Mouse (Mus musculus) embryonic facial prominence, embryonic 11.5 days (tissue): ENCODE measurements at regions not wholly inside any gene's neighbourhood (a gene's known extent, or its start where the extent isn't known, plus 50 kb on each side); places are given as distances from the start of the nearest gene placed in this dataset.

Source experiments
- ATAC-seq: fragments of 200-750 bp; cut with Nextera tagmentation; replicated peaks from 2 replicates; pipeline ENCODE4 v1.8.0; 2017; ENCODE audit warnings: low read depth; ENCODE audit not compliant: insufficient number of reproducible peaks, low FRiP score, low TSS enrichment
- DNase-seq: peaks from one replicate; pipeline ENCODE4 v3.0.0-alpha.2; 2015; ENCODE audit warnings: low spot score
- H3K27ac ChIP-seq: fragments of 300-500 bp; sonication (generic); replicated peaks from 2 replicates; pipeline ENCODE4 v1.5.1; 2014; ENCODE audit warnings: mild to moderate bottlenecking, low read depth, low read length, control low read depth
- H3K27me3 ChIP-seq: fragments of 300-500 bp; sonication (generic); 2 replicates; pipeline ENCODE4 v1.6.1; 2014; ENCODE audit warnings: mild to moderate bottlenecking, low read length, moderate library complexity, mixed read lengths; ENCODE audit not compliant: control insufficient read depth, insufficient read depth
- H3K36me3 ChIP-seq: fragments of 300-500 bp; sonication (generic); replicated peaks from 2 replicates; pipeline ENCODE4 v1.6.1; 2014; ENCODE audit warnings: low read depth, mild to moderate bottlenecking, low read length, moderate library complexity, mixed read lengths; ENCODE audit not compliant: control insufficient read depth, insufficient read depth
- H3K4me1 ChIP-seq: fragments of 300-500 bp; sonication (generic); 2 replicates; pipeline ENCODE4 v1.6.1; 2014; ENCODE audit warnings: low read length, mixed read lengths; ENCODE audit not compliant: control insufficient read depth, insufficient read depth
- H3K4me2 ChIP-seq: fragments of 300-500 bp; sonication (generic); 2 replicates; pipeline ENCODE4 v1.6.1; 2014; ENCODE audit warnings: low read depth, mild to moderate bottlenecking, control low read depth, low read length, moderate library complexity
- H3K4me3 ChIP-seq: fragments of 300-500 bp; sonication (generic); 2 replicates; pipeline ENCODE4 v1.5.1; 2014; ENCODE audit warnings: low read depth, low read length, control low read depth
- H3K9ac ChIP-seq: fragments of 300-500 bp; sonication (generic); replicated peaks from 2 replicates; pipeline ENCODE4 v1.6.1; 2014; ENCODE audit warnings: mild to moderate bottlenecking, control low read depth, low read length
- H3K9me3 ChIP-seq: fragments of 300-500 bp; sonication (generic); replicated peaks from 2 replicates; pipeline ENCODE4 v1.6.1; 2016; ENCODE audit warnings: mild to moderate bottlenecking, low read length, inconsistent platforms, mixed read lengths; ENCODE audit not compliant: control insufficient read depth
- WGBS: fragments of 180-500 bp; shearing (Covaris S2); extraction: QIAGEN DNeasy Blood & Tissue Kit; methylation state at CpG from one replicate; pipeline ENCODE4 v1.1.7; 2014; 5-methylcytosine and 5-hydroxymethylcytosine counted together

DNA sequence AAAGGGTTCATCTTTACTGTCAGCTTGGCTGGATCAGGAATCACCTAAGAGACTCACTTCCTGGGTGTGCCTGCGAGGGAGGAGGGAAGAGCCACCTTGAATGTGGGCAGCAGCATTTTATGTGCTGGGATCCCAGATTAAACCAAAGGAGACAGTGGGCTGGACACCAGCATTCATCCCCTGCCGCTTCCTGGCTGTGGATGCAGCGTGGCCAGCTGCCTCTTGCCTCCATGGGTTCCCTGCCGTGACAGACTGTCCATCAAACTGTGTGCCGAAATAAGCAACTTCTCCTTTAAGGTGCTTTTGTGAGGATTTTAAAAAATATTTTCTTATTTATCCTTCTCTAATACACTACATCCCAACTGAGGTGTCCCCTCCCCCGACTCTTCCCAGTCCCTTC, 55.4 kb upstream of the Cdh4 start:
- Histone ChIP-seq H3K4me3 (no peak overlapping the region), H3K4me2 (no peak overlapping the region), H3K36me3 (no peaks in the 10 kb centered on the region), H3K4me1 (no peaks in the 10 kb centered on the region), H3K9ac (no peak overlapping the region), H3K27me3 (no peaks in the 10 kb centered on the region), H3K27ac (no peak overlapping the region), H3K9me3 (no peaks in the 10 kb centered on the region)
- ATAC-seq (no peak), DNase-seq (no peak)
- WGBS = 63% methylated on average over 6 of the region's 6 CpGs

DNA sequence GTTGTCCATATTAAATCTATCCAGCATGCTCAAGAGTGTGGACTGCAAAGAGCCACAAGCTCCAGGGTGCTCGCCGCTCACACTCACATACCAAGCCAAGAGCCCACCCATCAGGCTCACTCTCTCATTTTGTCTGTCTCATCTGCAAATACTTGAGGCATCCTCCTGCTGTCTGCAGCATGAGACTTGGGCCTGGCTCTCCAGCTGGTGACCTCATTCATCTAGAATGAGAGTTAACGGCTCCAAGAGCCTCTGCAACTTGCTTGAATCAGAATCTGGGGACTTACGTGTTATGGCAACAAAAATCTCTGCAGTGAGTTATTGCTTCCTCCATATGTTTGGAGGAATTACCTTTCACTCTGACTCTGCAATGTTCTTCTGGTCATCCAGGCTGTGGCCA, 51.7 kb upstream of the Cdh4 start:
- no peak for DNase-seq
- Histone ChIP-seq H3K4me2 (no peak overlapping the region), H3K4me1 (no peaks in the 10 kb centered on the region), H3K9me3 (no peaks in the 10 kb centered on the region), H3K27ac (no peak overlapping the region), H3K9ac (no peak overlapping the region), H3K27me3 (no peaks in the 10 kb centered on the region), H3K36me3 (no peaks in the 10 kb centered on the region), H3K4me3 (no peak overlapping the region)
- no peak for ATAC-seq
- 78% methylated on average over 4 of the region's 4 CpGs for WGBS

DNA sequence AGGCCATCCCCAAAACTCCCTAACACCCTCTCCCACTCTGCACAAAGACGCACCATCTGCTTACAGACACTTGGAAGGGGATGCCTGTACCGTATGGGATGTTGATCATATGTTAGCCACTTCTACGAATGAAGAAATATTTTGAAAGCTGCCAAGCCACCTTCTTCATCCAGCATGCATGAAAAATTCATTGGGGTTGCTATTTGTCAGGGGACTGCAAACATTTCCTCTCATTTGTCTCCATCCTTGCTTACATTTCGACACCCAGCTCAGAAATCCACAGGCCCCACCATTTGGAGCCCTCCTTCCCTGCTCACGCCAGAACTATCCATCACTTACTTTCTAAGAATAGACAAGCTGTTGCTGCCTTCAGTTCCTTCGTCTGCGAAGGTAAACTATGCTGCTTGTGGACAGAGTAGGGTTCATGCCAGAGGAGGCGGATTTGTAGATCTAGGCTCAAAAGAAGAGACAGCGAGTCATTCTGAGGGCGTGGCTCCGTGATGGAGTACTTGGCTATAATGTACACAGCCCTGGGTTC, 51.2 kb upstream of the Cdh4 start:
- Histone ChIP-seq H3K4me3 (no peak overlapping the region), H3K4me2 (no peak overlapping the region), H3K9ac (no peak overlapping the region), H3K4me1 (no peaks in the 10 kb centered on the region), H3K36me3 (no peaks in the 10 kb centered on the region), H3K27me3 (no peaks in the 10 kb centered on the region), H3K9me3 (no peaks in the 10 kb centered on the region), H3K27ac (no peak overlapping the region)
- DNase-seq (no peak), ATAC-seq (no peak)
- 80% methylated on average over 11 of the region's 11 CpGs for WGBS
